12 mouse cellular contexts compared by ENCODE assay signal in genomic region chr7:45800001-45800400, GRCm38 (mm10). TPM values are rescaled to one million over a fixed set of nuclear protein-coding genes. Genes with fewer than 3 reads are reported as not detected.
DNase-seq lines count a peak whose midpoint lies in the region; ATAC-seq and TF ChIP-seq lines count a peak whose summit lies in the region.
"Had no signal": no experiment of that assay in that cellular context is flagged by ENCODE, and none has a peak within 500 bp of the region (broad histone marks: within the 10 kb centered on the region; RNA-seq: fewer than 3 reads in every experiment).

No protein-coding gene starts in this region.

- no peak overlapping the region for H3K9ac ChIP-seq in heart, embryonic 11.5 days (ENCODE audit: low read depth, low read length)
- no peak overlapping the region for H3K9ac ChIP-seq in lung, postnatal 0 days (replicated peaks; ENCODE audit: low read depth)
- H3K9ac ChIP-seq in intestine, postnatal 0 days (ENCODE audit: low read depth, low read length), result no peak overlapping the region
- no peak overlapping the region for H3K9ac ChIP-seq in stomach, embryonic 14.5 days (replicated peaks; ENCODE audit: low read depth, low read length)
- H3K9ac ChIP-seq in forebrain, embryonic 15.5 days (replicated peaks), result no peak overlapping the region

- TF ChIP-seq CTCF in lung, postnatal 0 days (IDR thresholded peaks at IDR 0.05), result no peak
- no peak for TF ChIP-seq CTCF in lung, adult 2 months (IDR thresholded peaks at IDR 0.05; ENCODE audit: insufficient read depth, low read length)
- no peak for TF ChIP-seq CTCF in intestine, postnatal 0 days (IDR thresholded peaks at IDR 0.05; ENCODE audit: low read depth)

- no peaks in the 10 kb centered on the region for H3K36me3 ChIP-seq in heart, embryonic 11.5 days (ENCODE audit: control insufficient read depth, insufficient read depth, low read length)
- H3K36me3 ChIP-seq in lung, postnatal 0 days (ENCODE audit: insufficient read depth, low read length), result no peaks in the 10 kb centered on the region
- H3K36me3 ChIP-seq in intestine, postnatal 0 days (ENCODE audit: control insufficient read depth, insufficient read depth), result no peaks in the 10 kb centered on the region; the same call in 1 of the 2 replicates
- H3K36me3 ChIP-seq in stomach, embryonic 14.5 days (ENCODE audit: control insufficient read depth, insufficient read depth, low read length), result no peaks in the 10 kb centered on the region
- H3K36me3 ChIP-seq in forebrain, embryonic 15.5 days, result peaks cover 57% of the 10 kb centered on the region

- intact Hi-C loops in heart, postnatal 25 days (cut with DNase I), result no loop called here

- no peak for DNase-seq in heart, postnatal 25 days (ENCODE audit: low spot score)
- peak; percentile 28 for DNase-seq in lung, postnatal 0 days (ENCODE audit: low spot score)
- DNase-seq in lung, adult 2 months, result no peak
- DNase-seq in adrenal gland, postnatal 36 days, result no peak
- DNase-seq: right cerebral cortex, postnatal 25 days had no signal

- H3K27ac ChIP-seq in heart, embryonic 11.5 days (ENCODE audit: low read depth, low read length), result no peak overlapping the region
- no peak overlapping the region for H3K27ac ChIP-seq in lung, postnatal 0 days (ENCODE audit: low read length)
- H3K27ac ChIP-seq in intestine, postnatal 0 days (ENCODE audit: low read depth, low read length), result no peak overlapping the region
- H3K27ac ChIP-seq in stomach, embryonic 14.5 days (ENCODE audit: low read length), result no peak overlapping the region
- H3K27ac ChIP-seq in forebrain, embryonic 15.5 days (replicated peaks), result no peak overlapping the region
- H3K27ac ChIP-seq: left cerebral cortex, adult 2 months had no signal

- no peak for TF ChIP-seq EP300 in lung, postnatal 0 days (IDR thresholded peaks at IDR 0.05)

- no peak overlapping the region for H3K4me3 ChIP-seq in heart, embryonic 11.5 days (ENCODE audit: low read depth, low read length)
- peak overlapping the region; percentile 29; the same call in 1 of the 2 replicates for H3K4me3 ChIP-seq in lung, postnatal 0 days (ENCODE audit: low read depth, low read length)
- H3K4me3 ChIP-seq in lung, adult 2 months (replicated peaks; ENCODE audit: extremely low read depth, low read depth, low read length), result no peak overlapping the region
- H3K4me3 ChIP-seq in intestine, postnatal 0 days (ENCODE audit: low read depth, low read length), result peak overlapping the region; percentile 30
- 0 out of 2 replicates have a peak overlapping the region, but pooled peaks have one; percentile 11 for H3K4me3 ChIP-seq in stomach, embryonic 14.5 days (ENCODE audit: low read depth, low read length)
- H3K4me3 ChIP-seq in forebrain, embryonic 15.5 days, result no peak overlapping the region
- H3K4me3 ChIP-seq: left cerebral cortex, adult 2 months had no signal

- H3K4me2 ChIP-seq in heart, embryonic 11.5 days, result peak overlapping the region; percentile 56
- peak overlapping the region; percentile 63 for H3K4me2 ChIP-seq in lung, postnatal 0 days (replicated peaks; ENCODE audit: low read depth, low read length)
- peak overlapping the region; percentile 69 for H3K4me2 ChIP-seq in intestine, postnatal 0 days (replicated peaks; ENCODE audit: low read depth)
- H3K4me2 ChIP-seq in stomach, embryonic 14.5 days (replicated peaks; ENCODE audit: low read depth, low read length), result peak overlapping the region; percentile 41
- H3K4me2 ChIP-seq in forebrain, embryonic 15.5 days (replicated peaks), result no peak overlapping the region

- H3K9me3 ChIP-seq in heart, embryonic 11.5 days (replicated peaks; ENCODE audit: control insufficient read depth, low read length), result no peaks in the 10 kb centered on the region
- no peaks in the 10 kb centered on the region for H3K9me3 ChIP-seq in lung, postnatal 0 days (ENCODE audit: low read length)
- no peaks in the 10 kb centered on the region for H3K9me3 ChIP-seq in intestine, postnatal 0 days (ENCODE audit: control insufficient read depth)
- H3K9me3 ChIP-seq in stomach, embryonic 14.5 days (ENCODE audit: control insufficient read depth, low read depth, low read length), result no peaks in the 10 kb centered on the region
- no peaks in the 10 kb centered on the region for H3K9me3 ChIP-seq in forebrain, embryonic 15.5 days

- peaks cover 16% of the 10 kb centered on the region; the same call in 1 of the 2 replicates for H3K4me1 ChIP-seq in heart, embryonic 11.5 days (ENCODE audit: control insufficient read depth, insufficient read depth, low read length)
- no peaks in the 10 kb centered on the region for H3K4me1 ChIP-seq in lung, postnatal 0 days (ENCODE audit: insufficient read depth, low read depth, low read length)
- H3K4me1 ChIP-seq in lung, adult 2 months (ENCODE audit: control insufficient read depth, insufficient read depth, low read length), result peaks cover 3% of the 10 kb centered on the region; the same call in 1 of the 2 replicates
- no peaks in the 10 kb centered on the region for H3K4me1 ChIP-seq in intestine, postnatal 0 days (replicated peaks; ENCODE audit: control insufficient read depth, insufficient read depth, low read length)
- H3K4me1 ChIP-seq in stomach, embryonic 14.5 days (ENCODE audit: control insufficient read depth, insufficient read depth, low read length), result peaks cover 16% of the 10 kb centered on the region; the same call in 1 of the 2 replicates
- H3K4me1 ChIP-seq in forebrain, embryonic 15.5 days, result peaks cover 25% of the 10 kb centered on the region

- TF ChIP-seq POLR2A in lung, adult 2 months (IDR thresholded peaks at IDR 0.05; ENCODE audit: borderline replicate concordance, extremely low read depth, low read depth, low read length), result no peak

- ATAC-seq in heart, embryonic 11.5 days (replicated peaks; ENCODE audit: insufficient number of reproducible peaks, low FRiP score, low TSS enrichment), result no peak
- no peak for ATAC-seq in lung, postnatal 0 days
- no peak for ATAC-seq in intestine, postnatal 0 days
- ATAC-seq in stomach, embryonic 14.5 days (ENCODE audit: insufficient number of reproducible peaks, insufficient read depth, low FRiP score, low read depth), result no peak
- ATAC-seq in forebrain, embryonic 15.5 days (replicated peaks), result no peak

- WGBS in heart, embryonic 11.5 days (ENCODE audit: insufficient replicate concordance), result 31% methylated on average over 7 of the region's 7 CpGs
- 31% methylated on average over 7 of the region's 7 CpGs for WGBS in lung, postnatal 0 days
- WGBS in lung, adult 2 months, result 32% methylated on average over 7 of the region's 7 CpGs
- 33% methylated on average over 7 of the region's 7 CpGs for WGBS in intestine, postnatal 0 days
- WGBS in stomach, embryonic 14.5 days, result 40% methylated on average over 7 of the region's 7 CpGs
- 48% methylated on average over 7 of the region's 7 CpGs for WGBS in forebrain, embryonic 15.5 days

- peaks cover 46% of the 10 kb centered on the region for H3K27me3 ChIP-seq in heart, embryonic 11.5 days (ENCODE audit: control insufficient read depth, insufficient read depth, low read length)
- H3K27me3 ChIP-seq in lung, postnatal 0 days (replicated peaks; ENCODE audit: insufficient read depth, low read length), result peaks cover 3% of the 10 kb centered on the region; the same call in 1 of the 2 replicates
- peaks cover 10% of the 10 kb centered on the region; the same call in 1 of the 2 replicates for H3K27me3 ChIP-seq in intestine, postnatal 0 days (replicated peaks; ENCODE audit: control insufficient read depth, insufficient read depth, low read length)
- H3K27me3 ChIP-seq in stomach, embryonic 14.5 days (ENCODE audit: control insufficient read depth, insufficient read depth, low read length), result peaks cover 8% of the 10 kb centered on the region; the same call in 1 of the 2 replicates
- peaks cover under 1% of the 10 kb centered on the region; the same call in 1 of the 2 replicates for H3K27me3 ChIP-seq in forebrain, embryonic 15.5 days

RNA-seq across cellular contexts. Expression of gene Cyth2, which starts 14.4 kb away (rescaled TPM):
- polyA plus RNA-seq in heart, embryonic 11.5 days (2014; fragmentation: Nextera tagmentation; extraction: Ambion mirVana), result 89.7 and 104 TPM in 2 replicates
- total RNA-seq in heart, postnatal 25 days (2021), result 10 to 100 TPM; 63.2 to 65.5 TPM
- polyA plus RNA-seq in lung, postnatal 0 days (2015; fragmentation: Nextera tagmentation; extraction: Ambion mirVana), result 105 and 113 TPM in 2 replicates
- polyA plus RNA-seq in lung, adult 2 months (2012; rRNA removed), result 42.6 and 57.7 TPM in 2 replicates
- 61.9 and 66.4 TPM in 2 replicates for polyA plus RNA-seq in intestine, postnatal 0 days (2015; fragmentation: Nextera tagmentation; extraction: Ambion mirVana)
- 89.3 and 92.6 TPM in 2 replicates for polyA plus RNA-seq in stomach, embryonic 14.5 days (2014; fragmentation: Nextera tagmentation; extraction: Ambion mirVana)
- total RNA-seq in adrenal gland, postnatal 36 days (2021), result 100 to 1,000 TPM; 121 to 125 TPM
- 376 and 383 TPM in 2 replicates for polyA plus RNA-seq in forebrain, embryonic 15.5 days (2015; fragmentation: Nextera tagmentation; extraction: Ambion mirVana)

RNA-seq across cellular contexts. Expression of gene Sult2b1, which starts 15.5 kb away (rescaled TPM):
- polyA plus RNA-seq in heart, embryonic 11.5 days (2014; fragmentation: Nextera tagmentation; extraction: Ambion mirVana), result 0.27 and 0.33 TPM in 2 replicates
- total RNA-seq in heart, postnatal 25 days (2021), result not detected
- 3.2 and 3.7 TPM in 2 replicates for polyA plus RNA-seq in lung, postnatal 0 days (2015; fragmentation: Nextera tagmentation; extraction: Ambion mirVana)
- 5.5 and 19.3 TPM in 2 replicates for polyA plus RNA-seq in lung, adult 2 months (2012; rRNA removed)
- polyA plus RNA-seq in intestine, postnatal 0 days (2015; fragmentation: Nextera tagmentation; extraction: Ambion mirVana), result 36.7 and 37.1 TPM in 2 replicates
- polyA plus RNA-seq in stomach, embryonic 14.5 days (2014; fragmentation: Nextera tagmentation; extraction: Ambion mirVana), result 2.8 and 3.6 TPM in 2 replicates
- total RNA-seq in adrenal gland, postnatal 36 days (2021), result 1 to 10 TPM; 1.1 to 1.4 TPM
- polyA plus RNA-seq in forebrain, embryonic 15.5 days (2015; fragmentation: Nextera tagmentation; extraction: Ambion mirVana), result 6.0 and 7.6 TPM in 2 replicates
- total RNA-seq: gastrocnemius, adult 18-20 months; neutrophil, adult 5-6 weeks had no signal

RNA-seq across cellular contexts. Expression of gene Lmtk3, which starts 16.5 kb away (rescaled TPM):
- 0.41 and 1.1 TPM in 2 replicates for polyA plus RNA-seq in heart, embryonic 11.5 days (2014; fragmentation: Nextera tagmentation; extraction: Ambion mirVana)
- under 1 TPM in 1 of 2 experiments, not detected in 1; 0.14 TPM for total RNA-seq in heart, postnatal 25 days (2021)
- 0.10 and 0.11 TPM in 2 replicates for polyA plus RNA-seq in lung, postnatal 0 days (2015; fragmentation: Nextera tagmentation; extraction: Ambion mirVana)
- polyA plus RNA-seq in lung, adult 2 months (2012; rRNA removed), result 0.70 and 1.5 TPM in 2 replicates
- 0.08 and 0.29 TPM in 2 replicates for polyA plus RNA-seq in intestine, postnatal 0 days (2015; fragmentation: Nextera tagmentation; extraction: Ambion mirVana)
- polyA plus RNA-seq in stomach, embryonic 14.5 days (2014; fragmentation: Nextera tagmentation; extraction: Ambion mirVana), result 2.5 and 3.3 TPM in 2 replicates
- 1 to 10 TPM; 6.1 to 8.5 TPM for total RNA-seq in adrenal gland, postnatal 36 days (2021)
- polyA plus RNA-seq in forebrain, embryonic 15.5 days (2015; fragmentation: Nextera tagmentation; extraction: Ambion mirVana), result 21.7 and 22.9 TPM in 2 replicates
- total RNA-seq: gastrocnemius, adult 18-20 months; neutrophil, adult 5-6 weeks had no signal

RNA-seq across cellular contexts. Expression of gene Kcnj14, which starts 24.6 kb away (rescaled TPM):
- polyA plus RNA-seq in heart, embryonic 11.5 days (2014; fragmentation: Nextera tagmentation; extraction: Ambion mirVana), result 0.39 and 1.0 TPM in 2 replicates
- under 1 TPM; 0.55 to 0.70 TPM for total RNA-seq in heart, postnatal 25 days (2021)
- polyA plus RNA-seq in lung, postnatal 0 days (2015; fragmentation: Nextera tagmentation; extraction: Ambion mirVana), result 0.20 and 0.35 TPM in 2 replicates
- polyA plus RNA-seq in lung, adult 2 months (2012; rRNA removed), result 0.43 and 0.49 TPM in 2 replicates
- 0.10 and 0.27 TPM in 2 replicates for polyA plus RNA-seq in intestine, postnatal 0 days (2015; fragmentation: Nextera tagmentation; extraction: Ambion mirVana)
- 1.3 and 1.4 TPM in 2 replicates for polyA plus RNA-seq in stomach, embryonic 14.5 days (2014; fragmentation: Nextera tagmentation; extraction: Ambion mirVana)
- under 1 TPM; 0.16 to 0.53 TPM for total RNA-seq in adrenal gland, postnatal 36 days (2021)
- 0.55 and 0.98 TPM in 2 replicates for polyA plus RNA-seq in forebrain, embryonic 15.5 days (2015; fragmentation: Nextera tagmentation; extraction: Ambion mirVana)

RNA-seq across cellular contexts. Expression of gene Grwd1, which starts 30.7 kb away (rescaled TPM):
- polyA plus RNA-seq in heart, embryonic 11.5 days (2014; fragmentation: Nextera tagmentation; extraction: Ambion mirVana), result 48.7 and 49.8 TPM in 2 replicates
- total RNA-seq in heart, postnatal 25 days (2021), result 10 to 100 TPM in 1 of 2 experiments, 1 to 10 TPM in 1; 10.0 to 11.2 TPM
- 14.8 and 15.1 TPM in 2 replicates for polyA plus RNA-seq in lung, postnatal 0 days (2015; fragmentation: Nextera tagmentation; extraction: Ambion mirVana)
- polyA plus RNA-seq in lung, adult 2 months (2012; rRNA removed), result 7.9 and 11.8 TPM in 2 replicates
- polyA plus RNA-seq in intestine, postnatal 0 days (2015; fragmentation: Nextera tagmentation; extraction: Ambion mirVana), result 16.4 and 16.6 TPM in 2 replicates
- 62.7 and 69.6 TPM in 2 replicates for polyA plus RNA-seq in stomach, embryonic 14.5 days (2014; fragmentation: Nextera tagmentation; extraction: Ambion mirVana)
- 10 to 100 TPM; 27.1 to 36.0 TPM for total RNA-seq in adrenal gland, postnatal 36 days (2021)
- 46.8 and 46.9 TPM in 2 replicates for polyA plus RNA-seq in forebrain, embryonic 15.5 days (2015; fragmentation: Nextera tagmentation; extraction: Ambion mirVana)

Comparison
In these comparisons a context has a peak if more than half of its experiments do, and no peak if none do; other contexts are left out.
1. H3K4me3 ChIP-seq: peak in lung, postnatal 0 days (single experiment), intestine, postnatal 0 days (single experiment) and stomach, embryonic 14.5 days (single experiment); none in heart, embryonic 11.5 days (single experiment), lung, adult 2 months (single experiment) and forebrain, embryonic 15.5 days (single experiment).